Mouse (Mus musculus) ovary, postnatal 10 days (tissue): ENCODE data around the gene Cebpb.
"Not testable (repeated sequence)": the region's sequence is repeated elsewhere in the genome, so short reads cannot be mapped to it uniquely, and the experiment has no call there.

Source experiments
- DNase-seq: peaks from one replicate; pipeline ENCODE4 v3.0.0; 2022; ENCODE audit warnings: low spot score

The Cebpb gene

GRCm38 (mm10) chr2:167688498-167689451 lies at the start of gene Cebpb:
Cebpb (plus strand) TSS chr2:167688915.
- DNase-seq: peak; percentile 92

DNA sequence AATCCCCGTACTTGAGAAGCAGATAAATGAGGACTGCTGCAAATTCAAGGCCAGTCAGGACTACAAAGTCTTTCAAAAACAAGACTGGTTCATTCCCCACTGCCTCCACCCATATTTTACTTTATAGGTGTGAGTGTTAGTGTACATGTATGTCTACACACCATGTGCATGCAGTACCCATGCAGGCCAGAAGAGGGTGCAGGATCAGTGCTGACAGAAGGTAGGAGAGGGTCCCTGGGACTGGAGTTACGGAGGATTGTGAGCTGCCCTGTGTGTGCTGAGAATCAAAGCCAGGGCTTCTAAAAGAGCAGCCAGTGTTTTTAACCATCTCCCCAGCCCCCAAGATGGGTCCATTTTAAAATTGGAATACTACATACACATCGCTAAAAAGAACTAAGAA lies 48.4 kb upstream of the Cebpb start:
- no peak for DNase-seq

GRCm38 (mm10) chr2:167641337-167641736 lies 47.4 kb upstream of the Cebpb start:
- DNase-seq: no peak

GRCm38 (mm10) chr2:167642164-167642563 lies 46.6 kb upstream of the Cebpb start:
- DNase-seq: no peak

DNA sequence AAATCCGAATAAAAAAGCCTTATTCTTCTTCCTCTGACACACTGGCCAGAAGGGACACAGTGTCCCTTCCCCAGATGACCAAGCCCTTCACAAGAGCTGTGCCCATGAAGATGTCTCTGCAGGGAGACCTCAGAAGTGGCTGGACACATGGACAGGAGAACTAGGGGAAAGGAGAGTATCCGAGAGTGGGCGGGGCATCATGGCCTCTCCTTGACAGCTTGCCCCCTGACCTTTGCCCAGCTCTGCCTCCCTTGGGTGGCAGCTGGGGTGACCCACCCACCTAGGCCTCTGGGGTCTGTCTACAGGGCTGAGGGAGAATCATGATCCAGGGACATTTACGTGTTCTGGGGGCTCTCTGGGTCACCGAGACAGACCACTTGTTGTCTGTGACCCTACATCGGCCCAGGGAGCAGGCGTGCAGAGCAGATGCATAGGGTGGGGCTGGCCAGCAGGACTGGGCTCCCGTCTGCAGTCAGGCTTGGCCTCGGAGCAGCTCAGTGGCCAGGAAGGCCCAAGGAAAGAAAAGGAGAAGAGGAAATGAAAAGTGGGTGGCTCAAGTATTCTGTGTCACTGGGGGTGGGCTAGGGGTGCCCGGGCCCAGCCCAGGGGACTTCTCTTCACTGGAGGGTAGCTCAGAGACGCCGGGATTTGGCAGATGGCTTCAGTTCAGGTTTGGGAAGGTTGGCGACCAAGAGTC lies 45.2 kb upstream of the Cebpb start:
- not testable (repeated sequence) for DNase-seq

DNA sequence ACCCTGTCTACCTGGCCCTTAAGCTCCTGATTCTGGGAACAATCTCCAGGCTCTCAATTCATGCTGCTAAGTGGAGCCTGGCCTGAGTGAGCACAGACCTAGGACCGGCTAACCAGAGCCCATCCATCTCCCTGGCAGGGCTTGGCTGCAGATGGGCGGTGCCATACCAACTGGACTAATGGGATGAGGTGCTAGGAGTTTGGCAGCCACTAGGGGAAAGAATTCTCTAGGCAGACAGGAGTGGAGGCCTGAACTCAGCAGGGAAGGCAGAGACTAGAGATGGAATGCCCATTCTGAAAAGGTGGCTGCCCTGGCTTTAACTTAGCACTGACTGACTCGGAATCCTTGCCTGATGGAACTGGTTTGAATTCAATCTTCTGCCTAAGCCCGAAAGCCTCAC lies 42.3 kb upstream of the Cebpb start:
- DNase-seq: no peak

GRCm38 (mm10) chr2:167649290-167650032 lies 39.3 kb upstream of the Cebpb start:
- no peak for DNase-seq

DNA sequence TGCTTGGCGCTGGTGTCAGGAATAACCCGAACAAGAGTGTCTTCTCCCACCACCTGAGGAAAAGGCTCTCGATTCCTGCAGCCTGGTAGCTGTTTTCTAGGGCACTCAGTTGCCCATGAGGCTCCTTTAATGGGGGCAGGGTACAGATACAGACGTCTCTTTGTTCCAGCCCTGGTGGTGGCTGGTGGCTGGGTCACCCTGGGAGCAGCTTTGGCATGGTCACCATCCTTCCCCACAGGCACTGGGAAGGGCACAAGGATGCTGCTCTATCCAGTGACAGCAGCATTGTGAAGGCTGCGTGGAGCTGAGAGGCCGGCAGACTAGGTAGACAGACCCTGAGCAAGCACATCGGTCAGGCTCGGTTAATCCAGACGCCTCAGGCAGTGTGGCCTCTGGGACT lies 37.1 kb upstream of the Cebpb start:
- no peak for DNase-seq

DNA sequence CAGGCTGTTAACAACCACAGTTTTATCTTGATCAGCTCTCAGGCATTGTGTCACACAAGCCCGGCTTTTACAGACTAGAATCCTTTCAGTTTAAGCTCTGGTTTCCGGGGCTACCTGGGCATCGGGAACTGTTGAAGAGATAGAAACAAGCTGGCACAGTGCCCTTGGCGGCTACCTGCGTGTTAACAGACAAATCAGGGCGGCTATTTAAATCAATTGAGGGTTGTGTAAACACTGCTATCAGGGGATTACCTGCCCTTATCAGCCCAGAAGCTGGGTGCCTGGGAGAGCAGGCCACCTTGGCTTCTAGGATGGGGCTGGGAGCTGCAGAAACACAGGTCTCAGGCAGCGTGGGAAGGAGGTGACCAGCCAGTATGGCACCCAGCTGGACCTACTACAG lies 36.0 kb upstream of the Cebpb start:
- no peak for DNase-seq

GRCm38 (mm10) chr2:167654911-167655600 lies 33.7 kb upstream of the Cebpb start:
- DNase-seq: no peak

- no peak for DNase-seq
Measured at GRCm38 (mm10) chr2:167656629-167657478, 31.9 kb upstream of the Cebpb start.

GRCm38 (mm10) chr2:167657973-167658372 lies 30.7 kb upstream of the Cebpb start:
- DNase-seq: no peak

DNA sequence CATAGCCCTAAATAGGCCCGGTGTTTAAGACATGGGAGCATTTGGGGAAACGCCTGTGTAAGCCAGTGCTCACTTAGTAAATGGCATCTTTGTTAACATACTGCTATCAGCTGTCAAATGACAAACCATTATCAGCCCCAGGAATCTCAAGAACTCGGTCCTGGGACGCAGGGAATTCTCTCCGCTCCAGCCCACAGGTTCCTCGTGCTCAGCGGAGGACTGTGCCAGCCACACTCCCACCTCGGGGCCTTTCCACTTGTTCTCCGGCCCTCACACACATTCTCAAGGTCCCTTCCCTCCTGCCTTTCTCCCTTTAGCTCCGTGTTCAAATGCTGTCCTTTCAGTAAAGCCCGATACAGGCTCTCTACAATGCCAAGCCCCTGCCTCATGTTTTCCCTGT lies 30.0 kb upstream of the Cebpb start:
- no peak for DNase-seq

- DNase-seq: no peak
Measured at GRCm38 (mm10) chr2:167659177-167659846, 29.4 kb upstream of the Cebpb start.

DNA sequence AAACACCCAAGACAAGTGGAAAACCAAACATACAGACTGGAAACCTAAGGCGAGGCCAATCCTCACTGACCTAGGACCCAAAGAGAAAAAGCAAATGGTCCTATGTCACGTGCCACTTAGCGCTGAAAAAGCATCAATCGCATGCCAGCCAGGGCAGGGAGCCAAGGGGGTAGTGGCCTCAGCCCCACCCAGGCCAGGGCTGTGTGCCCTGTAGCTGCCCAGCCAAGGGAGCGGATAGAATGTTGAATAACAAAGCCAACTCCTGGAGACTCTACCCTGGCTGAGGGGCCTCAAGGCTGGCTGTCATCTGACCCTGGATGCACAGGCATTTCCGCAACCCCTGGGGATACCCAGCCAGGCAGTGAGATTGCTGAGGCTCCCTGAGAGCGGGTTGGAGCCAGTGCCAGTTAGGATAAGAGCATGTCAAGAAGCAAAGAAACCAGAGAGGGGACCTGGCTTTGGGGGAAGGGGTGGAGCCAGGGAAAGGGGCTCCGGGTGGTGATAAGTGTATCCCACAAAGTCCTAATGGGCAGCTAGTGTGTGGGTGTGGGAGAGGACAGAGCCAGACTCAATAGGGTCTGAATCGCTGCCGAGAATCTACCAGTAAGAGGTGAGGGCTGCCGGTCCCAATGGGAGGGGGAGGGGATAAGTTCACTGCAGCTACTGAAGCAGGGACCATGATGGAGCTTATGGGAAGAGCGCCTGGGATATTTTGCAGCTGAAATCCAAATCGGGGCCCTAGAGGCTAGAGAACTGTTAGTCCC lies 28.7 kb upstream of the Cebpb start:
- no peak for DNase-seq

DNA sequence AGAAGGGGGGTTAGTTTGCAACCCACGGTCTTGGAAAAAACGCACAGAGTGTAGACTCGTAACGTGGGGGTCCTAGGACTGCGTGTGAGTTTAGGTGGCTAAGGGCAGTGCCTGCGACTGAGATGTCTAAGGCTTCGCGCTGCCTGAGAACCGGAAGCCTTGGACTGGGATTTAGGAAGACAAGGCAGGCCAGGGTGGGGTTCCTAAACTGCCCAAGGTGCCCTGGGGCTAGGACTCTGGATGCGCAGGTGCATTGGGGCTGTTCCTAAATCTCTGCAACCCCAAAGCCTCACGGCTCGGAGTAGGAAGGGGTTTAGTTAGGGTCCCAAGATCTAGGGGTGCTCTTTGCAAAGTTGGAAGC lies 28.1 kb upstream of the Cebpb start:
- DNase-seq: no peak

- DNase-seq: peak; percentile 81
Measured at GRCm38 (mm10) chr2:167661270-167662203, 27.2 kb upstream of the Cebpb start, which contains the start of gene Gm20431. Gm20431 (minus strand) TSS chr2:167661496.

DNA sequence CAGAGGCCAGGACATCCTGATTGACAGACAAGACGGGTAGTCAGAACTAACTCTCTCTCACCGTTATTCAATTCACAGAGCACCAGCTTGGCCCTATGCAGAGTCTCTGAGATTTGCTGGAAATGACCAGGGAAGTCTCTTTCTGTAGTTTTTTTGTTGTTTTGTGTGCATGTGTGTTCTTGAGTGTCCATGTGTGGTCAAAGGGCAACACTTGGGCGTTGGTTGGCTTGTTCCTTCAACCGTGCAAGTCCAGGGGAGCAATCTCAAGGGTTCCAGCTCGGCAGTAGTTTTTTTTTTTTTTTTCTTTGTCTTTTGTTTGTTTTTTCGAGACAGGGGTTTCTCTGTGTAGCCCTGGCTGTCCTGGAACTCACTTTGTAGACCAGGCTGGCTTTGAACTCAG lies 26.0 kb upstream of the Cebpb start:
- no peak for DNase-seq
